Mouse (Mus musculus): ENCODE data around the gene Snx17. TPM values are rescaled to one million over a fixed set of nuclear protein-coding genes. Genes with fewer than 3 reads are reported as not detected.

Snx17 gene
- polyA plus RNA-seq, 3 experiments from 2014 or later, result 96.4 to 122 (median 119) TPM

DNA sequence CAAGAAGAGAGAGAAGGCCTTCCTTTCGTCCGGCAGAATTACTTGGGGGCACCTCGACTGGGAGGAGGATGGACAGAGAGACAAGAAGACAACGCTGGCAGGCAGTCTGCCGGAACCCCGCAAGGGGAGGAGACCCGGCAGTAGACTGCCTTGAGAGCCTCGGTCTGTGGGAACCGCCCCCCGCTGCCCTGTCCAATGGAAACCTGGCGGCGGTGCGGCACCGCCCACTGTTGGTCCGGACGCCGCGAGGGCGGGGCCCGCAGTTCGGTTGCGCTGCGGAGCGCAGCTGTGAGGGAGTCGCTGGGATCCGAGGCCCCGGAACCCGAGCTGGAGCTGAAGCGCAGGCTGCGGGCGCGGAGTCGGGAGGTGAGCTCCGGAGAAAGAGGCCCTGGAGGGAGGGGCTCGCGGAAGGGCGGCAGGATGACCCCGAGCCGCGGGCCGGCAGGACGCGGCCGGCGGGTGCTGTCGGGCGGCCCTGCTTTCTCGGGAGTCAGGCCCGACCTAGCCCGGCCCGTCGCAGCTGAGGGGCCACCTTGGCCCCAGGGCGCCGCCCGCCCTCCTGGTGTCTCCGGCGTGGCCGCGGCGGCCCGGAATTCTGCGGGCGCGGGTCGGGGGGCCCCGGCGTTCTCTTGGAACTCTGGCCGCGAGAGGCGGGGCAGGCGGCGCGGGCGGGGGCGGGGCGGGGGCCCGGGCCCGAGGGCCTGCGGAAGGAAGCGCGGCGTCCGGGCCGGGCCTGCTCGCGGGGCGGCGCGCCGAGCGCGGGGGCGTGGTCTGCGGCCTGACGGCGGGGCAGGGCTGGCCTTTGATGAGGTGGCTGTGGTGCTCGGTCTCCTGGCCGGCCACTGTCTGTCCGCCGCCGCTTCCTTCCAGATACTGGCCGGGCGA, 47.9 kb downstream of the Snx17 start, which contains the start of the genes Nrbp1 and Gm9970:
Nrbp1 (plus strand) TSS at position 228 of the 885 bp plus-strand sequence.
Gm9970 (minus strand) TSS at position 596 of the 885 bp plus-strand sequence.
- peak; percentile 98 for ATAC-seq

DNA sequence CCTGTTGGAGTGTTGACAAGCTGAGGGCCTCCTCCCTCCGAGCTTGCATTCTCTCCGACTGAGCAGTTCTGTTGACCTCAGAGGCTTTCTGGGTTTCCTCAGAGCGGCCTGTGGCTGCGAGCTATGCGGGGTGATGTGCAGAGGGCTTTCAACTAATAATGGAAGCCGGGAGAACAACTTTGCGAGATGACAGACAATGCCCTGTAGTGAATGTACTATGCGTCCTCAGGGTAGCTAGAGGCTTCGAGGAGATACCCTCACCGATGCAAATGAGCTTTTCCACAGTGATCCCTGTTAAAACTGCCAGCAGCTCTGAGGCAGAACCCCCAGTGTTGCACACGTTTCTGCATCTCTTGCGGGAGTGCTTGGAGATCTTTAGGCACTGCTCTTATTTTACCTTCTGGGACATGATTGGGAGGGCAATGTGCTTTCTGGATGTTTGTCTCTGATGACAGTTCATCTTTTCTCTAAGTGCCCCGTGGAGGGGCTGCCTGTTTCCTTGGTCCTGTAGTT, 48.6 kb downstream of the Snx17 start:
- ATAC-seq, result peak; percentile 15

DNA sequence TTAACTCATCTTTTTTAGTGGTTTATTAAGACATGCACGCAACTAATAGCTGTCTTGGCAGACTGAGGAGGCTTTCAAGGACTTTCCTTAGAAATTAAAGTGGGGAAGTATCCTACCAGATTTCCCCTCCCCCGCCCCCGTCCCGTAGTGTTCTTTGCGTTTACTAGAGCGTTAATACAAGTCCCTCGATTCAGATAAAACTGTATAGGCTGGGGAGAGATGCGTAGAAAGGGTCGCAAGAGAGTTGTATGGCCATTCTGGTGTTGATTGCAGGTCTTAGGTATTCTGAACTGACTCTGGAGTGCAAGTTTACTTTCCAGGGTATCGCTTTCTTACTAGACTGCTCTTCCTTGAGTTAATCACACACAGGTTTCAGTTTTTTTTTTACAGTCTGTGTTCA, 49.2 kb downstream of the Snx17 start:
- no peak for ATAC-seq

Other genes starting within 250 kb of the Snx17 start
- not detected for gene Cgref1, start 247.6 kb upstream of the Snx17 start, polyA plus RNA-seq (2017; shearing (Covaris generic))
- gene Preb, start 232.9 kb upstream of the Snx17 start, polyA plus RNA-seq (2017; shearing (Covaris generic)), result 10 to 100 TPM; 56.7 to 79.6 (median 69.0) TPM
- gene Tcf23, start 224.6 kb upstream of the Snx17 start, polyA plus RNA-seq (2017; shearing (Covaris generic)), result not detected
- 10 to 100 TPM; 61.6 to 98.6 (median 81.7) TPM for gene Atraid, start 144.9 kb upstream of the Snx17 start, polyA plus RNA-seq (2017; shearing (Covaris generic))
- 1 to 10 TPM; 4.9 to 7.0 (median 4.9) TPM for gene Slc5a6, start 144.3 kb upstream of the Snx17 start, polyA plus RNA-seq (2017; shearing (Covaris generic))
- 10 to 100 TPM in 1 of 3 experiments, 1 to 10 TPM in 2; 5.4 to 11.8 (median 7.8) TPM for gene Cad, start 138.4 kb upstream of the Snx17 start, polyA plus RNA-seq (2017; shearing (Covaris generic))
- gene Dnajc5g, start 86.9 kb upstream of the Snx17 start, polyA plus RNA-seq (2017; shearing (Covaris generic)), result not detected
- under 1 TPM in 2 of 3 experiments, not detected in 1; 0.45 to 0.57 TPM for gene Slc30a3, start 85.0 kb upstream of the Snx17 start, polyA plus RNA-seq (2017; shearing (Covaris generic))
- gene Trim54, start 76.5 kb upstream of the Snx17 start, polyA plus RNA-seq (2017; shearing (Covaris generic)), result not detected
- not detected for gene Ucn, start 54.4 kb upstream of the Snx17 start, polyA plus RNA-seq (2017; shearing (Covaris generic))
- 10 to 100 TPM; 40.8 to 67.2 (median 64.2) TPM for gene Mpv17, start 39.0 kb upstream of the Snx17 start, polyA plus RNA-seq (2017; shearing (Covaris generic))
- gene Gm29609, start 13.3 kb upstream of the Snx17 start, polyA plus RNA-seq (2017; shearing (Covaris generic)), result 1 to 10 TPM in 1 of 3 experiments, under 1 TPM in 2; 0.19 to 3.2 (median 0.29) TPM
- 100 to 1,000 TPM in 1 of 3 experiments, 10 to 100 TPM in 2; 61.8 to 103 (median 81.3) TPM for gene Gtf3c2, start 13.1 kb upstream of the Snx17 start, polyA plus RNA-seq (2017; shearing (Covaris generic))
- gene Eif2b4, start 203 bp downstream of the Snx17 start, polyA plus RNA-seq (2017; shearing (Covaris generic)), result 10 to 100 TPM; 38.7 to 45.8 (median 44.4) TPM
- 1 to 10 TPM; 3.5 to 6.1 (median 5.4) TPM for gene Zfp513, start 9.1 kb downstream of the Snx17 start, polyA plus RNA-seq (2017; shearing (Covaris generic))
- 10 to 100 TPM; 38.5 to 63.1 (median 49.7) TPM for gene Ppm1g, start 27.5 kb downstream of the Snx17 start, polyA plus RNA-seq (2017; shearing (Covaris generic))
- gene Nrbp1, start 47.6 kb downstream of the Snx17 start, polyA plus RNA-seq (2017; shearing (Covaris generic)), result 100 to 1,000 TPM in 1 of 3 experiments, 10 to 100 TPM in 2; 84.6 to 104 (median 84.9) TPM
- gene Gm9970, start 48.0 kb downstream of the Snx17 start, polyA plus RNA-seq (2017; shearing (Covaris generic)), result not detected
- 10 to 100 TPM; 25.8 to 27.7 (median 26.9) TPM for gene Krtcap3, start 58.5 kb downstream of the Snx17 start, polyA plus RNA-seq (2017; shearing (Covaris generic))
- 1 to 10 TPM; 3.3 to 4.4 (median 4.3) TPM for gene Ift172, start 97.9 kb downstream of the Snx17 start, polyA plus RNA-seq (2017; shearing (Covaris generic))
- not detected for gene Fndc4, start 102.9 kb downstream of the Snx17 start, polyA plus RNA-seq (2017; shearing (Covaris generic))
- under 1 TPM in 2 of 3 experiments, not detected in 1; 0.15 to 0.48 TPM for gene Gckr, start 104.2 kb downstream of the Snx17 start, polyA plus RNA-seq (2017; shearing (Covaris generic))

All from inflammation-experienced regulatory T-cells, adult 6 months (primary cell).